Mouse (Mus musculus): ENCODE results near the gene Dync2li1.

The Dync2li1 gene

GRCm38 (mm10) chr17:84626276-84626856 lies at the start of gene Dync2li1:
Dync2li1 (plus strand) TSS chr17:84626496.
- in situ Hi-C loops (cut with MboI, MseI), result no loop called here

DNA sequence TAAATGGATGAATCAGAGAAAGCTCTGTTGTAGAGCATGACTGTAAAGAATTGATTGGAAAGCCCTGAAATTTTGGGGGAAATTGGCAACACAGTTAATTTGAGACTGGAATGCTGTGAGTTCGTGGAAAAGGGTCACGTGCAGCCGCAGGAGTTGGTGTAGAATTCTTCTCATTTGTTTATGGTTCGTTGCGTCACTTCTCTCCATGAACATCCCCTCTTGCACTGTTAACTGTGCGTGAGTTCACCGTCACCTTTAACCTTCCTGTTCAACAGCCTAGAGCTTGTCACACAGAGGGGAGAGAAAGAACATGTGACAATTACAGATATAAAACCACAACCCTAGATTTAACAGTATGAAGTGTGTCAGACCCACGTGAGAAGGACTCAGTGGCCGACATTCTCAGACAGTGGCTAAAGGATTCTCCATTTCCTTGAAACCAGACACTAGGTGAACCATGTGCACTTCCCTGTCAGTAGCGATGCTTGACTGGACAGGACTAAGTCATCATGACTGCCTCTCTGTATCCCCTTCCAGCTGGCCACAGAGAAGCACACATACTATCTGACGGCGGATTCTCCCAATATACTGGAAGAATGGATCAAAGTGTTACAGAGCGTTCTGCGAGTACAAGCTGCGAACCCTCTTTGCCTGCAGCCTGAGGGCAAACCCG lies 49.5 kb upstream of the Dync2li1 start:
- in situ Hi-C loops (cut with MboI, MseI), result no loop called here

- in situ Hi-C loops (cut with MboI, MseI), result no loop called here
These were observed 47.0 kb upstream of the Dync2li1 start for GRCm38 (mm10) chr17:84579249-84579648.

DNA sequence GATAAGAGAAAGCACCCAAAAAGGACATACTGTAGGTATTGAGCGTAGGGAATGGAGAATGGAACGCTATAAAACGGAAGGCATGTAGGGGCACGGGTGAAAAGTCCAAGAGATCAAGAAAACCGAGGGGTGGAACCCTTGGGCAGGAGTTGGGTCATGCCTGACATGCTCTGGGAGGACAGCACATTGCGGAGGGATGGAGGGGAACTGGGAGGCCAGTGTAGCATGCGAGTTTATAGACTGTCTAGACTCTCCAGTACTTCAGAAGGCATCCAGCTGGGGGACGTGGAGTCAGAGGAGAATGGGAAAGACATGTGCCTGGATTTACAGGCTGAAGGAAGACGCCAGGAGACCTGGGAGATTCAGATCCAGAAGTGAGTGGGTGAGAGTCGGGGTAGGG lies 46.5 kb upstream of the Dync2li1 start:
- in situ Hi-C loops (cut with MboI, MseI), result no loop called here

- in situ Hi-C loops (cut with MboI, MseI), result no loop called here
These were observed 45.5 kb upstream of the Dync2li1 start for GRCm38 (mm10) chr17:84580821-84581220.

- in situ Hi-C loops (cut with MboI, MseI), result no loop called here
These were observed 44.4 kb upstream of the Dync2li1 start for GRCm38 (mm10) chr17:84581740-84582414.

DNA sequence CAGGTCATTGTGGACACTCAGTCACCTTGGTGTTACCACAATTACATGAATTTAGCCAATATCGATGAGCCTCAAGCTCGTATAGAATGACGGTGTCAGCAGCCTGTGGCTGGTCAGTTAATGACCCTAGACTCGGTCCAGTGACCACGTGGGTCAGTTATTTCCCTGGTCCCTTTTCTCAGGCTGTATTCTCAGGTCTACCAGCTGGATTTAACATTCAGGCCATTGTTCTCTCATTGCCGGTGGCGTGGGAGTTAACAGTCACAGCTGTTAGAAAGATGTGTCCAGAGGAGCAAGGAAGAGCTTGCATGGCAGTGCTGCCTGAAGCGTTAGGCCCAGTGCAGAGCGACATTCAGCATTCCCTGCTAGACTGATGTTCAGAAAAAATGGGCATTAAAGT lies 42.2 kb upstream of the Dync2li1 start:
- in situ Hi-C loops (cut with MboI, MseI), result no loop called here

GRCm38 (mm10) chr17:84585104-84585503 lies 41.2 kb upstream of the Dync2li1 start:
- in situ Hi-C loops (cut with MboI, MseI), result no loop called here

GRCm38 (mm10) chr17:84590065-84590464 lies 36.2 kb upstream of the Dync2li1 start:
- in situ Hi-C loops (cut with MboI, MseI), result no loop called here

DNA sequence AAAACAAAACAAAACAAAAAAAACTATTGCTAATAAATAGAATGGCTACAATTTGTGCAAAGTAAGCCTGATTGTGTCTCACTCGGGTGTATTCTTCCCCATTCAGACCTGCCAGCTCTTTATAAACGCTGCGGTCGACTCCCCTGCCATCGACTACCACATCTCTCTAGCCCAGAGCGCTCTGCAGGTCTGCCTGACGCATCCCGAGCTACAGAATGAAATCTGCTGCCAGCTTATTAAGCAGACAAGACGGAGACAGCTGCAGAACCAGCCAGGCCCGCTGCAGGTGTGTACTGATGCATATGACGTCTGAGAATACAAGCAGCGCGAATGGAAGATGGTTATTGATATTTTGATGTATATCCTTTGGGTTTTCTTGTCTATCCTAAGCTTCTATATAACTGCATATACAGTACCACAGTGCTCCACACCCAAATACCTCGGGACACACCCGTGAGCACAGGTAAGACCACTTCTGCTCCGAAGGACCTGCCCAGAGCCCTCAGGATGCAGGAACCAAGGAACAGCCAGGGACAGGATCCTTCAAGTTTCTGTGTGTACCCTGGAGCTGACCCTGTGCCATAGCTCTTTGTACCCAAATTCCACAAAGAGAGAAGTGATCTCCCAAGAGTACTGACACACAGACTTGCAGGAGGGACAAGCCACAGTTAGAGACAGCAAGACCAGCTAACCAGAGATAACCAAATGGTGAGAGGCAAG lies 34.7 kb upstream of the Dync2li1 start:
- in situ Hi-C loops (cut with MboI, MseI), result no loop called here

DNA sequence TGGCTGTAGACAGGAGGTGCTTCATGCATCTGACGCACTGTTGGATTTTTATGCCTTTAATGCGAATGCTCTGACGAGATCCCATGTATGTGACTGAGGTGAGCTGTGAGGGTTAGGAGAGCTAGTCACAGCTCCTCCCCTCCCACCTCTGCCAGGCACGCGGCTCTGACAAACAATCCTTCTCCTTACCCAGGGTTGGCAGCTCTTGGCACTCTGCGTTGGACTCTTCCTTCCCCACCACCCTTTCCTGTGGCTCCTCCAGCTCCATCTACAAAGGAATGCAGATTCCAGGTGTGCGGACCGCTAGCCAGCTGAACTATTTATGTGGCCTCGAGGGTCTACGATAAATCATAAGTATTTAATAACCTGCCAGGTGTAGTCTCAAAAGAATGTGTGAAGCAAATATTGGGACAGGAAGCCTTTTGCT lies 30.3 kb upstream of the Dync2li1 start:
- in situ Hi-C loops (cut with MboI, MseI), result no loop called here

DNA sequence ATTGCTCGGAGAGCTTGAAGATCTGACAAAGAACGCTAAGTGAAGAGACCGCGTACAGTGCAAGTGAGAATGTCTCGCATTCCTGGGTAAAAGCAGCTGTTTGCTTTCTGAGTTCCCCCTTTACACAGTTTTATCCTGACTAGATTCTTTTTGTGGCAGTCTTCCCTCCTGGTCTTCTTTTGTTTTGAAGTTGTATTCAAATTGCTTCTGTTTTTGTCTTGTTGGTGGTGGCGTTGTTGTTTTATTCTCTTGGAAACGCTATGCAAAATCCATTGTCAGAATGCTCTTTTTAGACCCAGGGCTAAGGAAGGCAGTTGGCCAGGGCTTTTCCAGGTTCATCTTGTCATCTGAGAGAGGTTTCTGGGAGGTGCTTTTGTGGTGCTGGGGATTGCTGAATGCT lies 29.8 kb upstream of the Dync2li1 start:
- in situ Hi-C loops (cut with MboI, MseI), result no loop called here

GRCm38 (mm10) chr17:84597859-84598258 lies 28.4 kb upstream of the Dync2li1 start:
- in situ Hi-C loops (cut with MboI, MseI), result no loop called here

GRCm38 (mm10) chr17:84598928-84599327 lies 27.4 kb upstream of the Dync2li1 start:
- in situ Hi-C loops (cut with MboI, MseI), result no loop called here

GRCm38 (mm10) chr17:84600051-84600983 lies 26.0 kb upstream of the Dync2li1 start:
- in situ Hi-C loops (cut with MboI, MseI), result no loop called here

DNA sequence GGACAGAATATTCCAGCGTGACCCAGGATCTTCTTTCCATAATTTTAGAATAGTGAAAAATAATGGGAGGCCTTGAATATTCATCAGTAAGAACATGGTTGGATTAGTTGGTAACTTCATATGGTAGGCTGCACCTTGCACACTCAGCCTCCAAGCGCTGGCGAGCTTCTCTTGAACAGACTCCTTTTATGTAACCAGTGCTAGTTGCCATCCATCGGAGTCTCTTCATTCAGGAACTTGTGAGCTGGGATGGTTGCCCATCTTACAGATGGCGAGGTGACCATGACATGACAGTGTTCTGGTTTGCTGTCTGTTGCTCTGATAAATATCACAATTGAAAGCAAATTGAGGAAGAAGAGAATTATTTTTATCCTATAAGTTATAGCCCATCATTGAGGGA lies 24.5 kb upstream of the Dync2li1 start:
- in situ Hi-C loops (cut with MboI, MseI), result no loop called here

GRCm38 (mm10) chr17:84603202-84603627 lies 23.1 kb upstream of the Dync2li1 start:
- in situ Hi-C loops (cut with MboI, MseI), result no loop called here

DNA sequence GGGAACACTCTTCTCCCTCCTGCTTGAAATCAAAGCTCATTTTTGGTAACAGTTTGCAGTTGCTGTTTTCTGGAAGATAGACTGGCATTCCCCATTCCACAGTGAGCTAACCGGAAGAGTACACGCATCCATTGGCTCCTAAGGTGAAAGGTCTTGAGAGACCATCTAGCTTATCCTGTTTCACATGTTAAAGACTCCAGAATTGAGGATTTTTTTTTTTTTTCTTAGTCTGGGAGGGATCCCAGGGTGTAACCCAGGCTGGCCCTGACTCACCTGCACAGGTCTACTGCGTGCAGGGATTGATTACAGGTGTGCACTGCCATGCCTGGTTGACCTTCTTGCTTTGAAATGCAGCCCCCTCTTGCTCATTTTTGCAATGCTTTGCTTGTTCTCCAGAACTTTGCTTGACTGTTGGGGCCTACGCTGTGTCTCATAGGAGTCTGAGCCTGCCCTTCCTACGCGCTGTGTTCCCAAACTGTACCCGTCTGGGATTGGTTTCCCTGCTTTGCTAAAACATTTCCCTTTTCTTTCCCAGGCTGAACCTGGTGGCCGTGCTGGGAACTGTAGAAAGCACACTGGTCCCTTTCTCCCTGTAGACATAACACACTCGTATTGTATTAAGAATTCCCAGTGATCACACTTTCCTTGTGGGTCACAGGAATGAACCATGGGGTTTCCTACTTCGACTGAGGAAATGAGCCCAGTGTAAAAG lies 22.4 kb upstream of the Dync2li1 start:
- in situ Hi-C loops (cut with MboI, MseI), result no loop called here

DNA sequence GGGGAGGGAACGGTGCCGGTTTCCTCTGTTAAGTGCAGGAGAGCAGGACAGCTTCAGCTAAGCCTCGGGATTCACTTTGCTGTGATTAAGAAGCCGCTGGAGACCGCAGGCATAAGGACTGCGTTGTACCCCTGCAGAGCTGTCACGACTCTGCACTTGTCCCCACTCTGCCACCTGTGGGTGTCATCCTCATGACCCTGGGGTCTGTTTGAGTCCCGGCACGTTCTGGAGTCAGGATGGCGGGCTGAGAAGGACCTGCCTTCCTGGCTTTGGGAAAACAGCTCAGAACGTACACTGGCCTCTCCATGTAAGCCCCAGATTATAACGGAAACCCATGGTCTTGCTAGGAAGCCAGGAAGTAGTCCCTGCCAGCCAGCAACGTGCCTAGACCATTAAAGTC lies 19.3 kb upstream of the Dync2li1 start:
- in situ Hi-C loops (cut with MboI, MseI), result no loop called here

- in situ Hi-C loops (cut with MboI, MseI), result no loop called here
These were observed 18.7 kb upstream of the Dync2li1 start for GRCm38 (mm10) chr17:84607617-84608016.

DNA sequence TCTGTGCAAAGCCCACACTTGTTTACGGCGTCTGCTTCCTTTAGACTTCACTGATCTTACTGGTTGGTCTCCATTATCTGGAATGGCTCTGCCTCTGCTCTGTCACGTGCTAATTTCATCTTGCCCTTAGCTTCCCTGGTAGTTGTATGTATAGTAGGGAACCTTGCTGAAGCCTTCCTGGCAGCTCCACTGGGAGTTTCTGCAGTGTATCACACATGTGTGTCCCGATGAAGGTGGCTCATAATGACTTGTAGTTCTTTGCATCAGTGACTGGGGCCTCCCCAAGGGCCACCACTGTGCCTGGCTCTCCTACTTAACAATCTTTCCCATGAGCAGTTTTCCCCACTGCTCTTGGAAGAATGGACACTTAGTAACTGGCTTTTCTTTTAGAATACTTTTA lies 17.7 kb upstream of the Dync2li1 start:
- in situ Hi-C loops (cut with MboI, MseI), result no loop called here
